Mouse (Mus musculus): ENCODE results near the gene Vmn1r93. TPM values are rescaled to one million over a fixed set of nuclear protein-coding genes. Genes with fewer than 3 reads are reported as not detected.

The Vmn1r93 gene
- not detected in 2 replicates for polyA plus RNA-seq (2012; rRNA removed)

GRCm38 (mm10) chr7:20138988-20139387 lies at the start of gene Vmn1r93:
TSS of gene Vmn1r93 (minus strand) at chr7:20139088.

GRCm38 (mm10) chr7:20168277-20168676 lies 29.4 kb upstream of the Vmn1r93 start, which contains the start of gene Vmn1r94:
TSS of gene Vmn1r94 (minus strand) at chr7:20168377.

GRCm38 (mm10) chr7:20122479-20122878 lies 16.4 kb downstream of the Vmn1r93 start, which contains the start of gene Gm16442:
TSS of gene Gm16442 (minus strand) at chr7:20122579.

GRCm38 (mm10) chr7:20099380-20099779 lies 39.5 kb downstream of the Vmn1r93 start, which contains the start of gene Vmn1r91:
TSS of gene Vmn1r91 (plus strand) at chr7:20099680.

Other genes with a start within 250 kb of the Vmn1r93 start
- 3.6 and 8.4 TPM in 2 replicates for gene Pvr, start 217.9 kb downstream of the Vmn1r93 start, polyA plus RNA-seq (2012; rRNA removed)
- 0.06 and 0.12 TPM in 2 replicates for gene Igsf23, start 188.3 kb downstream of the Vmn1r93 start, polyA plus RNA-seq (2012; rRNA removed)
- gene Ceacam20, start 173.7 kb downstream of the Vmn1r93 start, polyA plus RNA-seq (2012; rRNA removed), result not detected in 2 replicates
- gene Nlrp9b, start 147.6 kb downstream of the Vmn1r93 start, polyA plus RNA-seq (2012; rRNA removed), result 0.01 TPM in 1 of 2 replicates, not detected in the other
- gene Vmn1r91, start 39.4 kb downstream of the Vmn1r93 start, polyA plus RNA-seq (2012; rRNA removed), result not detected in 2 replicates
- not detected in 2 replicates for gene Gm16442, start 16.5 kb downstream of the Vmn1r93 start, polyA plus RNA-seq (2012; rRNA removed)
- not detected in 2 replicates for gene Vmn1r94, start 29.3 kb upstream of the Vmn1r93 start, polyA plus RNA-seq (2012; rRNA removed)
- gene Vmn1r95, start 54.6 kb upstream of the Vmn1r93 start, polyA plus RNA-seq (2012; rRNA removed), result not detected in 2 replicates
- gene Gm6164, start 66.5 kb upstream of the Vmn1r93 start, polyA plus RNA-seq (2012; rRNA removed), result not detected in 2 replicates
- not detected in 2 replicates for gene Gm4498, start 94.7 kb upstream of the Vmn1r93 start, polyA plus RNA-seq (2012; rRNA removed)
- gene Gm5890, start 123.7 kb upstream of the Vmn1r93 start, polyA plus RNA-seq (2012; rRNA removed), result not detected in 2 replicates
- not detected in 2 replicates for gene Gm4133, start 195.0 kb upstream of the Vmn1r93 start, polyA plus RNA-seq (2012; rRNA removed)
- gene Gm5728, start 236.3 kb upstream of the Vmn1r93 start, polyA plus RNA-seq (2012; rRNA removed), result not detected in 2 replicates